Mouse (Mus musculus) frontal cortex, postnatal 25 days (tissue): ENCODE data around the gene Olfr1272.
"Not testable (repeated sequence)": the region's sequence is repeated elsewhere in the genome, so short reads cannot be mapped to it uniquely, and the experiment has no call there.

Experiments used
- DNase-seq, 2 experiments: peaks; one replicate each; pipeline ENCODE4 v3.0.0; 2022; ENCODE audit warnings: low spot score in 2 of 2

Gene Olfr1272

DNA sequence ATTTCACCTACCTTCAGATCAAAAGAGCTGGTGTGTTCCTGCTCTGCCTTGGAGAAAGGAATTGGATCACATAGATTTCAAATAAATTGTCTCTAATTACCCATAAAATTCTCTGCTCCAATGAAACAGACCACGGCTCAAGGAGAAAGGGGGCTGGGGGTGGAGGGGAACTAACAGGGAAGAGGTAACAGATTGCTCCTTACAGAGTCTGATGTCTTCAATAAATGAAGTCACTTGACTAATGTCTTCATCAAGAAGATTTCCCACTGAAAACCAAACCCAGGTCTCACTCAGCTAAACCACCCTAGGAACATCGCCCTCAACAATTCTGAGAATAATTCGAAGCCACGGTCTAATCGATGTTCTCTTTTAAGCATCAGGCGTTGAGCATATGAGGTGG lies at the start of gene Olfr1272:
TSS of gene Olfr1272 (minus strand) at position 101 of the 400 bp plus-strand sequence.
- no peak for DNase-seq

DNA sequence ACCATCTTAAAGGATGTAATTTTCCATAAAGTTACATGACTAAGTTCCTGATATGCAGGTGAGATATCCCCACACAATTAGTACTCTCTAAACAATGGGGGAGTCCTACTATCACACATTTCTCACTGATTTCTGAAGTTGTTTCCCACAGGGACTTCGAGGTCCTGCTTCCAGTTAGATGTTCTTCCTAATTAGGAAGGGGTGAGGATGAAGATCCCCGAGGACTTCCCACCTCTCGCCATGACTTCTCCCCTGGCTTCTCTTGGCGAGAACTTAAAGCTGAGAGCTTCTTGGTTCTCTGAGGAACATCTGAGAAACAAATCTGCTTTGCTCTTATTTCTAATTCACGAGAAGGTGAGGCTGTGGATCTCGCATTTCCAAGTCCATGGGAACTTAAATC lies 29.3 kb upstream of the Olfr1272 start, which contains the start of gene Gm13769:
TSS of gene Gm13769 (plus strand) at position 301 of the 400 bp plus-strand sequence.
- DNase-seq = not testable (repeated sequence)

DNA sequence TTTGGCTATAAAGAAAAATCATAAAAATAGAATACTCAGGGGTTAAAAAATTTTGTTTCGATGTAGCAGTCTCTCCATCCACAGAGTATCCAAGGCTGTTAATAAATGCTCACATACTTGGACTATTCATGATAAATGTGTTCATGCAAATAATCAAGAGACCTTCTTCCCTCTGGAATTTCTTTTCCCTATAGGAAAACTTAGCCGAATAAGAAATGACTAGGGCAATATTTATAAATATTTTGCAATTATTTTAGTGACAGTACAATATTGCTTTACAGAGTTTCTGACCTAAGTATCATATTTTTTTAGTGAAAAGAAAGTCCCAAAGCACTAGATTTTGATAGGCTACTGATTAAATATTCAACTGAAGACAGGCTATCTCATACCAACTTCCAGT lies 21.7 kb downstream of the Olfr1272 start, which contains the start of gene Olfr1271:
TSS of gene Olfr1271 (minus strand) at position 101 of the 400 bp plus-strand sequence.
- DNase-seq = no peak

DNA sequence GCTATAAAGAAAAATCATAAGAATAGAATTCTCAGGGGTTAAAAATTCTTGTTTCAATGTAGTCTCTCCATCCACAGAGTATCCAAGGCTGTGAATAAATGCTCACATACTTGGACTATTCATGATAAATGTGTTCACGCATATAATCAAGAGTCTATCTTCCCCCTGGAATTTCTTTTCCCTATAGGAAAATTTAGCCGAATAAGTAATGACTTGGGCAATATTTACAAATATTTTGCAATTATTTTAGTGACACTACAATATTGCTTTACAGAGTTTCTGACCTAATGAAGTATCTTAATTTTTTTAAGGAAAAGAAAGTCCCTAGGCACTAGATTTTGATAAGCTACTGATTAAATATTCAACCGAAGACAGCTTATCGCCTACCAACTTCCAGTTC lies 35.1 kb downstream of the Olfr1272 start, which contains the start of gene Olfr142:
TSS of gene Olfr142 (minus strand) at position 101 of the 400 bp plus-strand sequence.
- no peak for DNase-seq
